Mouse (Mus musculus): ENCODE data around the gene Dennd2d.

DNA sequence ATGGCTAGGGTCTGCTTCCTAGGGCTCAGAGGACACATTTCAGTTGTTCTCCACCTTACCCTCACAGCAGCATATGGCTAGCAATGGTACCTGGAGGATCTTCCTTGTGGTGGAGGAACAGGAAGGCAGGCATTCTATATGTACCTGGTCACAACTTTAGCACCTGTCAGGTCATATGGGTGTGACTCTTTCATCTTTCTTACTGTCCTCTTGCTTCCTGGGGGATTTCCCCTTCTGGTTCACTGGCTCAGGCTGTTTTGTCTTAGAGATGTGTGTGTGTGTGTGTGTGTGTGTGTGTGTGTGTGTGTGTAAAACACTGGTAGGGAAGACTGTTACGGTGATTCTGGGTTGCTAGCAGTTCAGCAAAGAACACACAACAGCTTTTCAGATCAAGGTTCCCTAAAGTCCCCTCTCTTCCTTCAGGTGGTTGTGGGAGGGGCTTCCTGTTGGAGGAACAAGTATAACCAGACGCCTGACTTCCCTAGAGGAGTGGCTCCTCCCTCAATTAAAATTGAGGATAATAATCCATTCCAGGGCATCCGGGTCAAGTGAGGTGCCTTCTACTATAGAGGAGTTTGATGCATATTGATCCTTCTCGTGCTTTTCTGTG, 1.7 kb downstream of the Dennd2d start:
- no peak for TF ChIP-seq GATA1 (IDR thresholded peaks at IDR 0.05; ENCODE audit: borderline replicate concordance, low read length)
- no peak for TF ChIP-seq FLI1 (IDR thresholded peaks at IDR 0.05; ENCODE audit: low read length)
